Mouse (Mus musculus) forebrain, embryonic 14.5 days (tissue): ENCODE results near the gene Cx3cl1. TPM values are rescaled to one million over a fixed set of nuclear protein-coding genes. Genes with fewer than 3 reads are reported as not detected.

ENCODE experiments used
- ATAC-seq: fragments of 200-750 bp; cut with Nextera tagmentation; 2 replicates; pipeline ENCODE4 v1.8.0; 2017; ENCODE audit warnings: mild to moderate bottlenecking, moderate library complexity
- DNase-seq: peaks from one replicate; pipeline ENCODE4 v3.0.0-alpha.2; 2015; ENCODE audit warnings: low spot score
- H3K27ac ChIP-seq: fragments of 300-500 bp; sonication (generic); 2 replicates; pipeline ENCODE4 v1.5.1; 2014; ENCODE audit warnings: low read depth, mild to moderate bottlenecking, control low read depth, low read length, moderate library complexity
- H3K27me3 ChIP-seq: fragments of 300-500 bp; sonication (generic); replicated peaks from 2 replicates; pipeline ENCODE4 v1.6.1; 2014; ENCODE audit warnings: low read length, control low read depth, mixed read lengths; ENCODE audit not compliant: control insufficient read depth, insufficient read depth
- H3K36me3 ChIP-seq: fragments of 300-500 bp; sonication (generic); 2 replicates; pipeline ENCODE4 v1.6.1; 2014; ENCODE audit warnings: low read length, control low read depth; ENCODE audit not compliant: control insufficient read depth, insufficient read depth
- H3K4me1 ChIP-seq: fragments of 300-500 bp; sonication (generic); 2 replicates; pipeline ENCODE4 v1.6.1; 2014; ENCODE audit warnings: antibody characterized with exemption, low read length, control low read depth; ENCODE audit not compliant: control insufficient read depth, insufficient read depth
- H3K4me2 ChIP-seq: fragments of 300-500 bp; sonication (generic); 2 replicates; pipeline ENCODE4 v1.6.1; 2014; ENCODE audit warnings: mild to moderate bottlenecking, control low read depth, low read length
- H3K4me3 ChIP-seq: fragments of 300-500 bp; sonication (generic); 2 replicates; pipeline ENCODE4 v1.5.1; 2014; ENCODE audit warnings: low read depth, low read length, control low read depth
- H3K9ac ChIP-seq: fragments of 300-500 bp; sonication (generic); 2 replicates; pipeline ENCODE4 v1.6.1; 2014; ENCODE audit warnings: mild to moderate bottlenecking, low read length, control low read depth, moderate library complexity
- H3K9me3 ChIP-seq: fragments of 300-500 bp; sonication (generic); replicated peaks from 2 replicates; pipeline ENCODE4 v1.6.1; 2016; ENCODE audit warnings: low read length, control low read depth, mixed read lengths; ENCODE audit not compliant: control insufficient read depth
- WGBS: fragments of 180-500 bp; shearing (Covaris S2); extraction: QIAGEN DNeasy Blood & Tissue Kit; methylation state at CpG from one replicate; pipeline ENCODE4 v1.1.7; 2014; 5-methylcytosine and 5-hydroxymethylcytosine counted together
- polyA plus RNA-seq: library from polyadenylated mRNA; unstranded; fragments of >200 nt; fragmentation: Nextera tagmentation; extraction: Ambion mirVana; gene quantifications from 2 replicates; pipeline ENCODE4 v1.2.1, GENCODE M21; 2014

The Cx3cl1 gene
- polyA plus RNA-seq, 1 experiment from 2014 or later, result 11.2 TPM

GRCm38 (mm10) chr8:94787524-94788501, 16.0 kb downstream of the Cx3cl1 start:
- no peak overlapping the region for H3K4me3 ChIP-seq
- 71% methylated on average over 15 of the region's 15 CpGs for WGBS
- DNase-seq (no peak), ATAC-seq (no peak)
- no peak overlapping the region for H3K9ac ChIP-seq
- no peaks in the 10 kb centered on the region for H3K9me3 ChIP-seq
- H3K36me3 ChIP-seq, result no peaks in the 10 kb centered on the region
- no peaks in the 10 kb centered on the region for H3K27me3 ChIP-seq
- H3K4me2 ChIP-seq, result no peak overlapping the region
- no peak overlapping the region for H3K27ac ChIP-seq
- no peaks in the 10 kb centered on the region for H3K4me1 ChIP-seq

GRCm38 (mm10) chr8:94789256-94789955, 17.6 kb downstream of the Cx3cl1 start:
- Histone ChIP-seq H3K27ac (no peak overlapping the region), H3K36me3 (no peaks in the 10 kb centered on the region), H3K4me2 (no peak overlapping the region), H3K9ac (no peak overlapping the region), H3K27me3 (no peaks in the 10 kb centered on the region), H3K9me3 (no peaks in the 10 kb centered on the region), H3K4me1 (no peaks in the 10 kb centered on the region), H3K4me3 (no peak overlapping the region)
- DNase-seq (no peak), ATAC-seq (no peak)
- 44% methylated on average over 10 of the region's 10 CpGs for WGBS

DNA sequence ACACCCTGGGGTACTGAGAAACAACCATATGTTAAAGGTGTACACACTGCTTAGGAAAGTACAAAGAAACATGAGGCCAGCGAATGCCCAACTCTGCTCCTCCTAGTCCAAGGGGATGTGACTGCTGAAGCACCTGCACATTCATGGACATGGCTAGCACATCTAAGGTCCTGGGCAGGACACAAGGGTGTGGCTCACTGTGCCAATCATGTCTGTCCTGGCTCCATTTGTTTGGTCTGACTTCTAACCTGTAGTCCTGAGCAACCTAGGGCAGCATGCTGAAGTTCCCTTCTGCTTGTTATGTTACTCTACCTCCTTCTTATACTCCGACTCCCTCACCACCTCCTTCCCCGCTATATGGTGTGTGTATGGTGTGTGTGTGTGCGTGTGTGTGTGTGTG, 22.6 kb downstream of the Cx3cl1 start:
- Histone ChIP-seq H3K9me3 (no peaks in the 10 kb centered on the region), H3K36me3 (no peaks in the 10 kb centered on the region), H3K4me1 (no peaks in the 10 kb centered on the region), H3K9ac (no peak overlapping the region), H3K4me3 (no peak overlapping the region), H3K27ac (no peak overlapping the region), H3K4me2 (no peak overlapping the region), H3K27me3 (no peaks in the 10 kb centered on the region)
- no peak for ATAC-seq
- 95% methylated on average over 4 of the region's 4 CpGs for WGBS
- no peak for DNase-seq

DNA sequence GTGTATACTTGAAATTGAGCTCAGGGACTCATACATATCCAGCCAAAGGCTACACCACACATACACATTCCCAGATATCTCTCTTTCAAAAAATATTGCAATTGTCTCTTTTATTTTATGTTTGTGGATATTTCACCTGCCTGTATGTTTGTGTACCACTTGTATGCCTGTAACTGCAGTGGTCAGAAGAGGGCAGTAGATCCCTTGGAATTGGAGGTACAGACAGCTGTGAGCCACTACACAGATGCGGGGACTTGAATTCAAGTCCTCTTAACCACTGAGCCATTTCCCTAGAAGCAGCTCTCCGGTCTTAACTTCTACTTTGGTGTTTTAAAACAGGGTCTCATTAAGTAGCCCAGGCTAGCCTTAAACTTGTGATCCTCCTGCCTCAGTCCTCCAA, 23.0 kb downstream of the Cx3cl1 start:
- Histone ChIP-seq H3K9me3 (no peaks in the 10 kb centered on the region), H3K9ac (no peak overlapping the region), H3K4me3 (no peak overlapping the region), H3K27ac (no peak overlapping the region), H3K4me1 (no peaks in the 10 kb centered on the region), H3K27me3 (no peaks in the 10 kb centered on the region), H3K4me2 (no peak overlapping the region), H3K36me3 (no peaks in the 10 kb centered on the region)
- no peak for DNase-seq
- WGBS, result 97% methylated on average over 2 of the region's 2 CpGs
- ATAC-seq, result no peak

DNA sequence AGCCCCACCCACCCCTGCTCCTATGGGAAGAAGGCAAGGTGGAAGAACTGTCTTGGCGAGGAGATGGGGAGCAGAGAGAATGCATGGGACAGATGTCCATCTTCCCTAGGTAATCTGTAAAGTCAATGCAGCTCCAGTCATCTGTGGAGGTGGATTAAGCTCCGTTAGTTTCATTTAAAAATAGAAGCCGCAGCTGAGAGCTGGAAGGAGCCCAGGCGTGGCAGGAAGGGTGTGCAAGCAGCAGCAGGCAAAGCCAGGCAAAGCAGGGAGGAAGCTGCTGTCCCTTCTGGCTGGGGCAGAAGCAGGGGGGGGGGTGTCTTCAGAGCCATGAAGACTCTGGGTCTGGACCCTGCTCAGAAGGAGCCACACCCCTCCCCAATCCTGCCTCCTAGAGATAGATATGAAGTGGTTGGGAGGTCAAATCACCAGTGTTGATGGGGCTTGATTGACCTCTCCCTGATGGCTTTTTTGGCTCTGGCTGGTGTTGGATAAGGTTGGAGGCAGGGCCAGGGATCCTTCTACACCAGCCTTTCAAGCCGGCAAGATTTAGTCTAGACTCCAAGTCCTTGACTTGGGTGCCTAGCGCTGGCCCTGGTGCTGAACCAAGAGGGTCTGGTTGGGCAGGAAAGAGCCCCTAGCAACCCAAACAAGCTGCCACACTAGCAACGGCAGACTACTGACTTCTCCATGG, 28.6 kb downstream of the Cx3cl1 start:
- ATAC-seq, result no peak
- Histone ChIP-seq H3K4me3 (no peak overlapping the region), H3K9ac (no peak overlapping the region), H3K4me1 (no peaks in the 10 kb centered on the region), H3K27ac (no peak overlapping the region), H3K36me3 (no peaks in the 10 kb centered on the region), H3K4me2 (no peak overlapping the region), H3K27me3 (no peaks in the 10 kb centered on the region), H3K9me3 (no peaks in the 10 kb centered on the region)
- WGBS, result 67% methylated on average over 7 of the region's 7 CpGs
- no peak for DNase-seq

GRCm38 (mm10) chr8:94801293-94802095, 29.7 kb downstream of the Cx3cl1 start:
- Histone ChIP-seq H3K4me3 (no peak overlapping the region), H3K9me3 (no peaks in the 10 kb centered on the region), H3K27ac (no peak overlapping the region), H3K4me1 (no peaks in the 10 kb centered on the region), H3K36me3 (no peaks in the 10 kb centered on the region), H3K4me2 (no peak overlapping the region), H3K27me3 (no peaks in the 10 kb centered on the region), H3K9ac (no peak overlapping the region)
- WGBS, result 41% methylated on average over 14 of the region's 14 CpGs
- ATAC-seq (no peak), DNase-seq (no peak)

DNA sequence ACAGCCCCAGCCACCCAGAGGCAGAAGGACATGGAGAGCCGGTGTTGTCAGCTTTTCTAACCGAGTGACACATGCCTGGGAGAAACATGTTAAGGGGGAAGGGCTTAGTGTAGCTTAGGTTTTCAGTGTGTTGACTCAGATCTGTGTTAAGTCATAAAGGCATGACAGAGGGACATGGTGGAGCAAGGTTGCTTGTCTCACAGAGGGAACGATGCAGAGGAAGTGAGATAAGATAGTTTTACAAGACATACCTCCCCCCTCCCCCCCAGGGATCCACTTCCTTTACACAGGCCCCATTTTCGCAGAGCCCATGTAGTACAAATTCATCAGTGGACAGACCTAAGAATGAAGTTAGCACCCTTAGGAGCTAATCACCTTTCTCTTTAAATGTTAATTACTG, 30.6 kb downstream of the Cx3cl1 start:
- H3K36me3 ChIP-seq, result no peaks in the 10 kb centered on the region
- no peak overlapping the region for H3K9ac ChIP-seq
- ATAC-seq (no peak), DNase-seq (no peak)
- H3K9me3 ChIP-seq, result no peaks in the 10 kb centered on the region
- WGBS, result 76% methylated on average over 4 of the region's 4 CpGs
- H3K4me3 ChIP-seq, result no peak overlapping the region
- no peaks in the 10 kb centered on the region for H3K4me1 ChIP-seq
- H3K27ac ChIP-seq, result no peak overlapping the region
- H3K27me3 ChIP-seq, result no peaks in the 10 kb centered on the region
- no peak overlapping the region for H3K4me2 ChIP-seq

DNA sequence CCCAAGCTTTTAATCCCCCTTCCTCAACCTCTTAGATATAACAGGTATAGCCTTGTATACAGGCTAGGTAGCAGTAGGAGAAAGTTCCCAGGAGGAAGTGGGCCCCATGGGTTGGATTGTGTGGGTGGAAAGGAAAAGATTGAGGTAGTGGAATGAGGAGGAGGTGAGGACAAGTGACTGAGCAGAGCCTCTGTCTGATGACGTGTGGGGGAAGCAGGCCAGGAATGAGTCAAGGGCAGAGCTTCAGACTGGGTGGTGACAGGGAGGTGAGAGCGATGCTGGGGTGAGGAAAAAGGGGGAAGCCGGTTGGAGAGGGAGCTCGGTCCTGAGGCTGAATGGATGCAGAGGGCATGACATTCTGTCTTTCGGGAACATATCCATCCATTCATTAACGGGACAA, 31.7 kb downstream of the Cx3cl1 start:
- Histone ChIP-seq H3K27me3 (no peaks in the 10 kb centered on the region), H3K4me3 (no peak overlapping the region), H3K4me1 (no peaks in the 10 kb centered on the region), H3K9ac (no peak overlapping the region), H3K36me3 (no peaks in the 10 kb centered on the region), H3K9me3 (no peaks in the 10 kb centered on the region), H3K4me2 (no peak overlapping the region), H3K27ac (no peak overlapping the region)
- 80% methylated on average over 6 of the region's 6 CpGs for WGBS
- no peak for DNase-seq
- no peak for ATAC-seq
